11 mouse cellular contexts compared by ENCODE assay signal in genomic region chr1:189341381-189341917, GRCm38 (mm10).
DNase-seq lines count a peak whose midpoint lies in the region; ATAC-seq and TF ChIP-seq lines count a peak whose summit lies in the region.
"Had no signal": no experiment of that assay in that cellular context is flagged by ENCODE, and none has a peak within 500 bp of the region (broad histone marks: within the 10 kb centered on the region; RNA-seq: fewer than 3 reads in every experiment).

No protein-coding gene starts in this region.

- H3K4me2 ChIP-seq in embryonic facial prominence, embryonic 14.5 days (ENCODE audit: low read depth, low read length): no peak overlapping the region
- H3K4me2 ChIP-seq in hindbrain, postnatal 0 days (ENCODE audit: low read depth, low read length): peak overlapping the region; percentile 82
- H3K4me2 ChIP-seq in midbrain, embryonic 13.5 days (replicated peaks): peak overlapping the region; percentile 84
- H3K4me2 ChIP-seq: intestine, embryonic 15.5 days had no signal

- no peak overlapping the region for H3K9ac ChIP-seq in embryonic facial prominence, embryonic 14.5 days (ENCODE audit: low read depth, low read length)
- H3K9ac ChIP-seq in hindbrain, postnatal 0 days (replicated peaks; ENCODE audit: low read length): no peak overlapping the region
- no peak overlapping the region for H3K9ac ChIP-seq in midbrain, embryonic 13.5 days (replicated peaks)
- H3K9ac ChIP-seq: intestine, embryonic 15.5 days; liver, postnatal 0 days had no signal

- TF ChIP-seq POLR2A in kidney, adult 2 months (IDR thresholded peaks at IDR 0.05; ENCODE audit: low read depth, low read length): no peak

- H3K9me3 ChIP-seq in embryonic facial prominence, embryonic 14.5 days (ENCODE audit: control insufficient read depth, low read length): no peaks in the 10 kb centered on the region
- H3K9me3 ChIP-seq in hindbrain, postnatal 0 days (ENCODE audit: low read length): no peaks in the 10 kb centered on the region
- no peaks in the 10 kb centered on the region for H3K9me3 ChIP-seq in midbrain, embryonic 13.5 days
- H3K9me3 ChIP-seq: intestine, embryonic 15.5 days had no signal

- peak overlapping the region; percentile 9; the same call in 1 of the 2 replicates for H3K4me3 ChIP-seq in layer of hippocampus, adult 2 months
- 0 out of 2 replicates have a peak overlapping the region, but pooled peaks have one; percentile 3 for H3K4me3 ChIP-seq in embryonic facial prominence, embryonic 14.5 days (ENCODE audit: low read depth, low read length)
- peak overlapping the region; percentile 20 for H3K4me3 ChIP-seq in hindbrain, postnatal 0 days (ENCODE audit: low read length)
- H3K4me3 ChIP-seq in midbrain, embryonic 13.5 days (replicated peaks): peak overlapping the region; percentile 73
- H3K4me3 ChIP-seq in kidney, adult 2 months (ENCODE audit: insufficient read depth, low read depth, low read length): no peak overlapping the region
- H3K4me3 ChIP-seq: intestine, embryonic 15.5 days had no signal

- 41% methylated on average over 4 of the region's 4 CpGs for WGBS in embryonic facial prominence, embryonic 14.5 days
- 47% methylated on average over 4 of the region's 4 CpGs for WGBS in hindbrain, postnatal 0 days
- 52% methylated on average over 4 of the region's 4 CpGs for WGBS in midbrain, embryonic 13.5 days
- WGBS in kidney, adult 2 months: 51% methylated on average over 4 of the region's 4 CpGs

- peaks cover 22% of the 10 kb centered on the region for H3K27me3 ChIP-seq in embryonic facial prominence, embryonic 14.5 days (replicated peaks; ENCODE audit: control insufficient read depth, insufficient read depth, low read length)
- no peaks in the 10 kb centered on the region for H3K27me3 ChIP-seq in hindbrain, postnatal 0 days (ENCODE audit: insufficient read depth, low read length)
- H3K27me3 ChIP-seq in midbrain, embryonic 13.5 days: peaks cover 10% of the 10 kb centered on the region; the same call in 1 of the 2 replicates
- H3K27me3 ChIP-seq in kidney, adult 2 months (replicated peaks; ENCODE audit: control insufficient read depth, insufficient read depth, low read length): no peaks in the 10 kb centered on the region

- no peak for DNase-seq in layer of hippocampus, adult 2 months (ENCODE audit: low spot score in 2 of 2)
- DNase-seq in layer of hippocampus, adult 18-20 months (ENCODE audit: low spot score in 2 of 2): no peak
- DNase-seq in embryonic facial prominence, embryonic 14.5 days (ENCODE audit: low spot score): no peak
- no peak for DNase-seq in hindbrain, postnatal 0 days (ENCODE audit: low spot score)
- DNase-seq in embryo, embryonic 9.5 days (ENCODE audit: extremely low spot score): no peak
- no peak for DNase-seq in kidney, adult 2 months
- no peak for DNase-seq in cerebellum, postnatal 4 days (ENCODE audit: low spot score in 2 of 2)
- DNase-seq: left cerebral cortex, postnatal 4 days; liver, postnatal 0 days had no signal

- no peak for ATAC-seq in embryonic facial prominence, embryonic 14.5 days (ENCODE audit: low read depth)
- no peak for ATAC-seq in hindbrain, postnatal 0 days
- ATAC-seq in midbrain, embryonic 13.5 days: no peak
- ATAC-seq: intestine, embryonic 15.5 days; liver, postnatal 0 days had no signal

- H3K4me1 ChIP-seq in embryonic facial prominence, embryonic 14.5 days (ENCODE audit: control insufficient read depth, insufficient read depth, low read length): peaks cover 5% of the 10 kb centered on the region; the same call in 1 of the 2 replicates
- H3K4me1 ChIP-seq in hindbrain, postnatal 0 days (ENCODE audit: insufficient read depth, low read length): peaks cover 11% of the 10 kb centered on the region; the same call in 1 of the 2 replicates
- H3K4me1 ChIP-seq in midbrain, embryonic 13.5 days (replicated peaks): peaks cover 22% of the 10 kb centered on the region
- no peaks in the 10 kb centered on the region for H3K4me1 ChIP-seq in kidney, adult 2 months (ENCODE audit: control insufficient read depth, insufficient read depth, low read length)

- no peak for TF ChIP-seq CTCF in layer of hippocampus, adult 2 months (conservative IDR thresholded peaks at IDR 0.05)
- no peak for TF ChIP-seq CTCF in hindbrain, postnatal 0 days (IDR thresholded peaks at IDR 0.05; ENCODE audit: low read depth)
- no peak for TF ChIP-seq CTCF in kidney, adult 2 months (conservative IDR thresholded peaks at IDR 0.05; ENCODE audit: insufficient read depth, insufficient read length, low read depth, low read length)

- no peak overlapping the region for H3K27ac ChIP-seq in layer of hippocampus, adult 2 months
- no peak overlapping the region for H3K27ac ChIP-seq in embryonic facial prominence, embryonic 14.5 days (replicated peaks; ENCODE audit: low read depth, low read length)
- no peak overlapping the region for H3K27ac ChIP-seq in hindbrain, postnatal 0 days
- H3K27ac ChIP-seq in midbrain, embryonic 13.5 days: no peak overlapping the region
- H3K27ac ChIP-seq in kidney, adult 2 months (ENCODE audit: insufficient read depth, low read depth, low read length): no peak overlapping the region
- H3K27ac ChIP-seq: intestine, embryonic 15.5 days had no signal

- H3K36me3 ChIP-seq in embryonic facial prominence, embryonic 14.5 days (ENCODE audit: control insufficient read depth, insufficient read depth, low read length): no peaks in the 10 kb centered on the region
- H3K36me3 ChIP-seq in hindbrain, postnatal 0 days (ENCODE audit: insufficient read depth, low read length): no peaks in the 10 kb centered on the region
- H3K36me3 ChIP-seq in midbrain, embryonic 13.5 days: peaks cover 23% of the 10 kb centered on the region
- no peaks in the 10 kb centered on the region for H3K36me3 ChIP-seq in kidney, adult 2 months (ENCODE audit: control insufficient read depth, insufficient read depth, low read length)
- H3K36me3 ChIP-seq: intestine, embryonic 15.5 days had no signal
